Mouse (Mus musculus) liver, embryonic 15.5 days (tissue): ENCODE measurements around the gene Slc6a9. TPM values are rescaled to one million over a fixed set of nuclear protein-coding genes. Genes with fewer than 3 reads are reported as not detected.

Source experiments
- ATAC-seq: fragments of 200-750 bp; cut with Nextera tagmentation; 2 replicates; pipeline ENCODE4 v1.8.0; 2017; ENCODE audit warnings: moderate number of reproducible peaks, mild to moderate bottlenecking, moderate library complexity; ENCODE audit not compliant: insufficient read depth
- H3K27ac ChIP-seq: fragments of 300-500 bp; sonication (generic); replicated peaks from 2 replicates; pipeline ENCODE4 v1.5.1; 2015; ENCODE audit warnings: mild to moderate bottlenecking, inconsistent platforms
- H3K27me3 ChIP-seq: fragments of 300-500 bp; sonication (generic); 2 replicates; pipeline ENCODE4 v1.6.1; 2015; ENCODE audit warnings: mild to moderate bottlenecking, inconsistent platforms
- H3K36me3 ChIP-seq: fragments of 300-500 bp; sonication (generic); replicated peaks from 2 replicates; pipeline ENCODE4 v1.6.1; 2015; ENCODE audit warnings: moderate library complexity, mild to moderate bottlenecking, inconsistent platforms
- H3K4me1 ChIP-seq: fragments of 300-500 bp; sonication (generic); replicated peaks from 2 replicates; pipeline ENCODE4 v1.6.1; 2015; ENCODE audit warnings: inconsistent platforms
- H3K4me2 ChIP-seq: fragments of 300-500 bp; sonication (generic); 2 replicates; pipeline ENCODE4 v1.6.1; 2015; ENCODE audit warnings: moderate library complexity, mild to moderate bottlenecking, inconsistent platforms
- H3K4me3 ChIP-seq: fragments of 300-500 bp; sonication (generic); replicated peaks from 2 replicates; pipeline ENCODE4 v1.5.1; 2015; ENCODE audit warnings: mild to moderate bottlenecking, inconsistent platforms
- H3K9ac ChIP-seq: fragments of 300-500 bp; sonication (generic); 2 replicates; pipeline ENCODE4 v1.6.1; 2015; ENCODE audit warnings: moderate library complexity, mild to moderate bottlenecking, inconsistent platforms
- H3K9me3 ChIP-seq: fragments of 300-500 bp; sonication (generic); replicated peaks from 2 replicates; pipeline ENCODE4 v1.6.1; 2016; ENCODE audit warnings: inconsistent platforms
- WGBS: fragments of 180-500 bp; shearing (Covaris S2); methylation state at CpG from one replicate; pipeline ENCODE4 v1.1.7; 2015; ENCODE audit warnings: mixed read lengths; ENCODE audit not compliant: insufficient replicate concordance; 5-methylcytosine and 5-hydroxymethylcytosine counted together
- polyA plus RNA-seq: library from polyadenylated mRNA; unstranded; fragments of >200 nt; fragmentation: Nextera tagmentation; extraction: Ambion mirVana; gene quantifications from 2 replicates; pipeline ENCODE4 v1.2.1, GENCODE M21; 2015

Slc6a9 gene
- polyA plus RNA-seq, 1 experiment from 2014 or later, result 56.1 TPM

DNA sequence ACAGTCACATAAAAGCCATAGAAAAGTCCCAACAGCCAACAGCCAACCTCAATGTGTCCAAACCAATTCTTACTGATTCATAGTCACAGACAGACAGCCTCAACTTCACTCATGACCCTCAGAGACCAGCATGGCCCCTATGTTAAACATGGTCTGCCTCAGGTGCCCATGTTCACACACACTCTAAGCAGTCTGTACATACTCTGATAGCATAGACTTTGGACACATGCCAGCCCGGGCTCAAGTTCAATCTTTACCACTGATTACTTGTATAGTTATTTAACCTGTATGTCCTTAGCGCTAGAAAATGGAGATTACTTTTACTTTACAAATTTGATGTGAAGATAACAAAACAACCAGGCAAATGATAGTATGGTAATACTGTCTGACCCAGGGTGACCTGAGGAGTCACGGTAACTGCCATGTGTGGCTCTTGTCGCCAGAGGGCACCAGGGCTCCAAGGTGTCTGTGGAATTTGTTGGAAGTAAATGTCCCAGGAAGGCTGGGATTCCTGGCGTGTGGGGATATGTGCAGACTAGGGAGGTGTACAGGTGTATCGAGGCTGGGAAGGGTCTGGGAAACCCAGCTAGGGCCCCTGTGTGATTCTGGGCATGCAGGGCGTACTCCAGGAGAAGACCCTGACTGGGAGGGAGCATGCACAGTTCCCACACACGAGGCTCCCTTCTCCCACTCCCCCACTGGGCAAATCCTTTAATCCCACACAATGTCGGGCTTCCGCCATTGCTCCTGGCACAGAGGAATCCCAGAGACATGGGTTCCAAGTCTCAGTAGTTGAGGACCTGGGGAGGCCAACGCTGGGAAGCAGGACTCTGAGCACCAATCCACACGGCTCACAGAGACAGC lies 4.8 kb upstream of the Slc6a9 start:
- peak overlapping the region; percentile 50 for H3K4me3 ChIP-seq
- WGBS, result 8% methylated on average over 12 of the region's 12 CpGs
- peaks cover 64% of the 10 kb centered on the region for H3K4me1 ChIP-seq

GRCm38 (mm10) chr4:117830124-117830551 lies 4.2 kb upstream of the Slc6a9 start:
- WGBS, result under 1% methylated on average over 5 of the region's 5 CpGs
- peak; percentile 89 for ATAC-seq
- Histone ChIP-seq H3K27me3 (peaks cover 42% of the 10 kb centered on the region), H3K4me3 (peak overlapping the region; percentile 50), H3K36me3 (no peaks in the 10 kb centered on the region), H3K4me1 (peaks cover 68% of the 10 kb centered on the region), H3K9ac (peak overlapping the region; percentile 75), H3K9me3 (no peaks in the 10 kb centered on the region), H3K4me2 (peak overlapping the region; percentile 77), H3K27ac (peak overlapping the region; percentile 99)

More for the DNA sequence above, 4.8 kb upstream of the Slc6a9 start:
- peak; percentile 31 for ATAC-seq
- H3K36me3 ChIP-seq, result no peaks in the 10 kb centered on the region
- peak overlapping the region; percentile 75 for H3K9ac ChIP-seq
- H3K27me3 ChIP-seq, result peaks cover 48% of the 10 kb centered on the region
- peak overlapping the region; percentile 99 for H3K27ac ChIP-seq
- peak overlapping the region; percentile 77 for H3K4me2 ChIP-seq
- no peaks in the 10 kb centered on the region for H3K9me3 ChIP-seq

GRCm38 (mm10) chr4:117830801-117831200 lies 3.5 kb upstream of the Slc6a9 start:
- Histone ChIP-seq H3K27ac (peak overlapping the region; percentile 99), H3K4me2 (peak overlapping the region; percentile 77), H3K9ac (peak overlapping the region; percentile 67), H3K4me3 (peak overlapping the region; percentile 50), H3K36me3 (no peaks in the 10 kb centered on the region), H3K4me1 (peaks cover 68% of the 10 kb centered on the region), H3K27me3 (peaks cover 35% of the 10 kb centered on the region), H3K9me3 (no peaks in the 10 kb centered on the region)
- ATAC-seq, result no peak
- WGBS, result 75% methylated on average over 9 of the region's 9 CpGs

DNA sequence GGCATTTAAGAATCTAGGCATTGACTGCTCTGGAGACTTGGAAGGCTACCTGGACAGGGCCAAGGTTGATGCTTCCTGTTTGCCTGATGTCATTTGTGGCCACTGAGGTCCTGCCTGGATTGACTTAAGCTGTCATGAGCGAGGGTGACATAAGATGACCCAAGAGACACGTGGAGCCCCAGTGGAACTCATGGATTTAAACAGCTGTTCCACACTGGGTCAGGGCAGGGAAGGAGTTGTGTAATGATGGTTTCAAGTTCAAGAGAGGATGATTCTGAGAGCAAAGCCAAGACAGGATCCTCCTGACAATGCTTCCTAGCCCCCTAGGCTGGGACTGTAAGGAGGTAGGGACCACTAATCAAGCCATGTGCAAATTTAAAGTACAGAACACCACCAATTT lies 2.8 kb upstream of the Slc6a9 start:
- peak overlapping the region; percentile 77 for H3K4me2 ChIP-seq

GRCm38 (mm10) chr4:117831920-117832691 lies 2.2 kb upstream of the Slc6a9 start:
- ATAC-seq, result peak; percentile 54
- H3K9ac ChIP-seq, result peak overlapping the region; percentile 67
- peaks cover 22% of the 10 kb centered on the region for H3K27me3 ChIP-seq
- peaks cover 73% of the 10 kb centered on the region for H3K4me1 ChIP-seq
- H3K4me3 ChIP-seq, result peak overlapping the region; percentile 37
- WGBS, result 23% methylated on average over 9 of the region's 9 CpGs
- peak overlapping the region; percentile 77 for H3K4me2 ChIP-seq
- peaks cover 4% of the 10 kb centered on the region; the same call in 1 of the 2 replicates for H3K36me3 ChIP-seq
- peak overlapping the region; percentile 99 for H3K27ac ChIP-seq
- H3K9me3 ChIP-seq, result no peaks in the 10 kb centered on the region

More for the DNA sequence above, 2.8 kb upstream of the Slc6a9 start:
- H3K27ac ChIP-seq, result peak overlapping the region; percentile 99
- H3K4me1 ChIP-seq, result peaks cover 68% of the 10 kb centered on the region
- ATAC-seq, result no peak
- peak overlapping the region; percentile 67 for H3K9ac ChIP-seq
- H3K27me3 ChIP-seq, result peaks cover 28% of the 10 kb centered on the region
- 52% methylated on average over 2 of the region's 2 CpGs for WGBS
- H3K4me3 ChIP-seq, result peak overlapping the region; percentile 37
- H3K36me3 ChIP-seq, result no peaks in the 10 kb centered on the region
- no peaks in the 10 kb centered on the region for H3K9me3 ChIP-seq

DNA sequence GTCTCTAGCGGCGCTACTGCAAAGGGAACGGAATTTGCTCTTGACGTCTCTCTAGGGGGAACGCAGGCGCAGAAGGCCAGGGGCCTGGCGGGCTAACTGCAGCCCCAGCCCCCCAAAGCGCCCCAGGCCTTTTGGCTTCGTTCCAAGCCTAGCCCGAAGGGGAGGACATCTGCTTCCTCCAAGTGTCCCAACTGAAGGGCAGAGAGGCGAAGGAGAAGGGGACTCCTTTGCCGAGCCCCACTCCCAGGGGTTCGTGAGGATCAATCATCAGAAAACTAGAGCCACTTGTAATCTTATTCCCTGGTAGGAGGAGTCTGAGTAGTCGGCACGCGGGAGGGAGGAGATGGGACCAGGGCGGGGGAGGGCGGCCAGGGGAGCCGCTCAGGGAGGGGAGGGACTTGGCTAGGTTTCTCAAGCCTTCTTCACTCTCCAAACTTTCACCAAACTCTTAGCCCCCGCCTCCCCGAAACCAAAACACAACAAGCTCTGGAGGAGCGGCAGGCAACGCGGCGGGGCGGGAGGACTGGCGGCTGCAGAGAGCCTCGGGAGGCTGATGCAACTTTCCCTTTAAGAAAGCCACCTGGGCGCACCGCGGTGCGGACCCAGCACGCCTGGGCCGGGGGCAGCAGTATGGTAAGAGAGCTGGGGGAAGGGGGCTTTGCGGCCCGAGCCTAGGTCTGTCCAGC lies 682 bp downstream of the Slc6a9 start:
- peak overlapping the region; percentile 88 for H3K4me3 ChIP-seq
- H3K27me3 ChIP-seq, result no peaks in the 10 kb centered on the region
- peak overlapping the region; percentile 77 for H3K4me2 ChIP-seq
- H3K4me1 ChIP-seq, result peaks cover 83% of the 10 kb centered on the region
- peaks cover 33% of the 10 kb centered on the region for H3K36me3 ChIP-seq
- WGBS, result 2% methylated on average over 36 of the region's 36 CpGs
- H3K27ac ChIP-seq, result peak overlapping the region; percentile 99
- H3K9me3 ChIP-seq, result no peaks in the 10 kb centered on the region
- ATAC-seq, result peak; percentile 25
- peak overlapping the region; percentile 91 for H3K9ac ChIP-seq

DNA sequence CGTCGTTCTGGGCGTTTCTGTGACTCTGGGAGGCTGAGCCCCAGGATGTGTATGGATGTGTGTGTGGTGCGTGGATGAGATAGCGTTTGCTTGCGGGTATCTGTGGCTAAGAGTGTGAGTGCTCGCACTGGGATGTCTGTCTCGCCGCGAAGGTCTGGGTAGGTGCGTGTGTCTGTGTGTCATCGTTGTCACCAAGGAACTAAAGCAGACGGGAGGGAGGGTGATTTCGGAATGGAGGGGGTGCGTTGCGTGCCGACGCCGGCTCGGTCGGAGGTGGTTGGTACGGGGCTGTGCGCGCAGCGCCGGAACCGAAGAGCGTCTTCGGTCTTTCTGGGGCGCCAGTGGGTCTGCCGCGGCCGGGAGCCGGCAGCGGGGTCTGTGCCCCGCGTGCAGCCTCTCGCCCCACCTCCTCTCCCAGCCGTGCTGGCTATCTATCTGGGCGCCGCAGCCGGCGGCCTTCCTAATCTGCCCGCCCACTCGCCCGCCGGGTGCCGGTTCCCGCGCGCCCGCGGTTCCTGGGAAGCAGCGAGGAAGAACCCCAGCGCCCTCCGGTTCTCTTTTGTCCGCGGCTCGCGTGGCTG lies 1.3 kb downstream of the Slc6a9 start:
- Histone ChIP-seq H3K27ac (peak overlapping the region; percentile 99), H3K27me3 (no peaks in the 10 kb centered on the region), H3K36me3 (peaks cover 40% of the 10 kb centered on the region), H3K4me2 (peak overlapping the region; percentile 77), H3K4me1 (peaks cover 83% of the 10 kb centered on the region), H3K4me3 (peak overlapping the region; percentile 88), H3K9ac (peak overlapping the region; percentile 91), H3K9me3 (no peaks in the 10 kb centered on the region)
- WGBS, result under 1% methylated on average over 60 of the region's 60 CpGs
- peak; percentile 61 for ATAC-seq

- Histone ChIP-seq H3K27ac (peak overlapping the region; percentile 99), H3K36me3 (peaks cover 46% of the 10 kb centered on the region), H3K4me3 (peak overlapping the region; percentile 88), H3K4me1 (peaks cover 83% of the 10 kb centered on the region), H3K9me3 (no peaks in the 10 kb centered on the region), H3K27me3 (no peaks in the 10 kb centered on the region), H3K4me2 (peak overlapping the region; percentile 77), H3K9ac (peak overlapping the region; percentile 91)
- peak; percentile 73 for ATAC-seq
- WGBS, result under 1% methylated on average over 48 of the region's 48 CpGs
Measured at GRCm38 (mm10) chr4:117836204-117836767, 2.0 kb downstream of the Slc6a9 start.

- peak overlapping the region; percentile 88 for H3K4me3 ChIP-seq
- H3K4me1 ChIP-seq, result peaks cover 80% of the 10 kb centered on the region
- no peaks in the 10 kb centered on the region for H3K9me3 ChIP-seq
- WGBS, result 59% methylated on average over 4 of the region's 4 CpGs
- peak overlapping the region; percentile 91 for H3K9ac ChIP-seq
- H3K4me2 ChIP-seq, result peak overlapping the region; percentile 77
- ATAC-seq, result no peak
- H3K27ac ChIP-seq, result peak overlapping the region; percentile 99
- H3K36me3 ChIP-seq, result peaks cover 56% of the 10 kb centered on the region
- no peaks in the 10 kb centered on the region for H3K27me3 ChIP-seq
Measured at GRCm38 (mm10) chr4:117837271-117837670, 3.0 kb downstream of the Slc6a9 start.

- H3K4me1 ChIP-seq, result peaks cover 59% of the 10 kb centered on the region
- no peak overlapping the region for H3K4me3 ChIP-seq
- peaks cover 77% of the 10 kb centered on the region for H3K36me3 ChIP-seq
- H3K9me3 ChIP-seq, result no peaks in the 10 kb centered on the region
- no peak for ATAC-seq
- H3K27me3 ChIP-seq, result no peaks in the 10 kb centered on the region
- H3K27ac ChIP-seq, result peak overlapping the region; percentile 31
- H3K4me2 ChIP-seq, result peak overlapping the region; percentile 77; the same call in 1 of the 2 replicates
- WGBS, result 80% methylated on average over 6 of the region's 6 CpGs
- peak overlapping the region; percentile 6; the same call in 1 of the 2 replicates for H3K9ac ChIP-seq
Measured at GRCm38 (mm10) chr4:117839366-117839765, 5.1 kb downstream of the Slc6a9 start.
